Mouse (Mus musculus) neural tube, embryonic 13.5 days (tissue): ENCODE data around the gene Etv1. TPM values are rescaled to one million over a fixed set of nuclear protein-coding genes. Genes with fewer than 3 reads are reported as not detected.
"Not testable (repeated sequence)": the region's sequence is repeated elsewhere in the genome, so short reads cannot be mapped to it uniquely, and the experiment has no call there.

Experiments
- ATAC-seq: fragments of 200-750 bp; cut with Nextera tagmentation; 2 replicates; pipeline ENCODE4 v1.8.0; 2017; ENCODE audit warnings: low read depth, mild to moderate bottlenecking, moderate TSS enrichment, moderate library complexity
- H3K27ac ChIP-seq: fragments of 300-500 bp; sonication (generic); replicated peaks from 2 replicates; pipeline ENCODE4 v1.5.1; 2015; ENCODE audit warnings: moderate library complexity, mild to moderate bottlenecking, inconsistent platforms
- H3K27me3 ChIP-seq: fragments of 300-500 bp; sonication (generic); 2 replicates; pipeline ENCODE4 v1.6.1; 2015; ENCODE audit warnings: mild to moderate bottlenecking, inconsistent platforms
- H3K36me3 ChIP-seq: fragments of 300-500 bp; sonication (generic); 2 replicates; pipeline ENCODE4 v1.6.1; 2015; ENCODE audit warnings: mild to moderate bottlenecking, inconsistent platforms
- H3K4me1 ChIP-seq: fragments of 300-500 bp; sonication (generic); replicated peaks from 2 replicates; pipeline ENCODE4 v1.6.1; 2015; ENCODE audit warnings: inconsistent platforms
- H3K4me2 ChIP-seq: fragments of 300-500 bp; sonication (generic); 2 replicates; pipeline ENCODE4 v1.6.1; 2015; ENCODE audit warnings: inconsistent platforms, mild to moderate bottlenecking, moderate library complexity
- H3K4me3 ChIP-seq: fragments of 300-500 bp; sonication (generic); 2 replicates; pipeline ENCODE4 v1.5.1; 2015; ENCODE audit warnings: mild to moderate bottlenecking, inconsistent platforms
- H3K9ac ChIP-seq: fragments of 300-500 bp; sonication (generic); 2 replicates; pipeline ENCODE4 v1.6.1; 2015; ENCODE audit warnings: moderate library complexity, mild to moderate bottlenecking, inconsistent platforms
- H3K9me3 ChIP-seq: fragments of 300-500 bp; sonication (generic); 2 replicates; pipeline ENCODE4 v1.6.1; 2016; ENCODE audit warnings: inconsistent platforms
- WGBS: fragments of 180-500 bp; shearing (Covaris S2); methylation state at CpG from one replicate; pipeline ENCODE4 v1.1.7; 2015; 5-methylcytosine and 5-hydroxymethylcytosine counted together
- polyA plus RNA-seq: library from polyadenylated mRNA; unstranded; fragments of >200 nt; fragmentation: Nextera tagmentation; extraction: Ambion mirVana; gene quantifications from 2 replicates; pipeline ENCODE4 v1.2.1, GENCODE M21; 2015

The Etv1 gene
- polyA plus RNA-seq, 1 experiment from 2014 or later, result 33.9 TPM

- no peak overlapping the region for H3K4me3 ChIP-seq
- 71% methylated on average over 10 of the region's 10 CpGs for WGBS
- peak; percentile 43; the same call in 1 of the 2 replicates for ATAC-seq
Observed at GRCm38 (mm10) chr12:38824405-38824804, 45.2 kb downstream of the Etv1 start.

GRCm38 (mm10) chr12:38832981-38833380, 53.8 kb downstream of the Etv1 start:
- WGBS, result 89% methylated on average over 10 of the region's 10 CpGs
- Histone ChIP-seq H3K9me3 (no peaks in the 10 kb centered on the region), H3K36me3 (no peaks in the 10 kb centered on the region), H3K4me2 (no peak overlapping the region), H3K4me1 (no peaks in the 10 kb centered on the region), H3K27ac (no peak overlapping the region), H3K27me3 (no peaks in the 10 kb centered on the region), H3K4me3 (no peak overlapping the region), H3K9ac (no peak overlapping the region)
- no peak for ATAC-seq

More at GRCm38 (mm10) chr12:38824405-38824804, 45.2 kb downstream of the Etv1 start:
- H3K9ac ChIP-seq, result no peak overlapping the region
- H3K27me3 ChIP-seq, result no peaks in the 10 kb centered on the region
- no peak overlapping the region for H3K4me2 ChIP-seq
- no peaks in the 10 kb centered on the region for H3K9me3 ChIP-seq
- H3K36me3 ChIP-seq, result no peaks in the 10 kb centered on the region
- no peak overlapping the region for H3K27ac ChIP-seq
- H3K4me1 ChIP-seq, result no peaks in the 10 kb centered on the region

- ATAC-seq, result no peak
- Histone ChIP-seq H3K4me2 (no peak overlapping the region), H3K9ac (no peak overlapping the region), H3K27me3 (no peaks in the 10 kb centered on the region), H3K4me1 (no peaks in the 10 kb centered on the region), H3K4me3 (no peak overlapping the region), H3K27ac (no peak overlapping the region), H3K36me3 (no peaks in the 10 kb centered on the region), H3K9me3 (no peaks in the 10 kb centered on the region)
- WGBS, result 86% methylated on average over 4 of the region's 4 CpGs
Observed at GRCm38 (mm10) chr12:38834581-38834980, 55.4 kb downstream of the Etv1 start.

- ATAC-seq, H3K4me3 ChIP-seq, H3K27ac ChIP-seq, H3K9ac ChIP-seq, H3K36me3 ChIP-seq, H3K9me3 ChIP-seq, H3K4me2 ChIP-seq, H3K4me1 ChIP-seq, H3K27me3 ChIP-seq: not testable (repeated sequence)
- WGBS, result 94% methylated on average over 8 of the region's 8 CpGs
Observed at GRCm38 (mm10) chr12:38834986-38835385, 55.8 kb downstream of the Etv1 start.

- ATAC-seq, result peak; percentile 89
- Histone ChIP-seq H3K4me2 (no peak overlapping the region), H3K36me3 (no peaks in the 10 kb centered on the region), H3K27me3 (no peaks in the 10 kb centered on the region), H3K9ac (no peak overlapping the region), H3K4me3 (no peak overlapping the region), H3K4me1 (peaks cover 10% of the 10 kb centered on the region), H3K27ac (no peak overlapping the region), H3K9me3 (no peaks in the 10 kb centered on the region)
- 0% methylated on average over 1 of the region's 1 CpGs for WGBS
Observed at GRCm38 (mm10) chr12:38843801-38844295, 64.7 kb downstream of the Etv1 start.

GRCm38 (mm10) chr12:38847500-38848261, 68.5 kb downstream of the Etv1 start:
- no peak overlapping the region for H3K27ac ChIP-seq
- no peak for ATAC-seq
- H3K4me3 ChIP-seq, result no peak overlapping the region
- H3K4me1 ChIP-seq, result peaks cover 10% of the 10 kb centered on the region
- H3K9ac ChIP-seq, result no peak overlapping the region
- no peaks in the 10 kb centered on the region for H3K36me3 ChIP-seq
- H3K9me3 ChIP-seq, result no peaks in the 10 kb centered on the region
- 72% methylated on average over 6 of the region's 6 CpGs for WGBS
- no peak overlapping the region for H3K4me2 ChIP-seq
- no peaks in the 10 kb centered on the region for H3K27me3 ChIP-seq

GRCm38 (mm10) chr12:38849994-38850393, 70.8 kb downstream of the Etv1 start:
- 0 out of 2 replicates have a peak, but pooled peaks cover 4% of the 10 kb centered on the region for H3K4me1 ChIP-seq
- H3K4me3 ChIP-seq, result no peak overlapping the region
- no peak overlapping the region for H3K9ac ChIP-seq
- H3K36me3 ChIP-seq, result no peaks in the 10 kb centered on the region
- no peaks in the 10 kb centered on the region for H3K9me3 ChIP-seq
- H3K27me3 ChIP-seq, result no peaks in the 10 kb centered on the region
- 63% methylated on average over 5 of the region's 5 CpGs for WGBS
- no peak overlapping the region for H3K4me2 ChIP-seq
- H3K27ac ChIP-seq, result no peak overlapping the region
- no peak for ATAC-seq

- Histone ChIP-seq H3K9me3 (no peaks in the 10 kb centered on the region), H3K27me3 (no peaks in the 10 kb centered on the region), H3K27ac (no peak overlapping the region), H3K4me1 (0 out of 2 replicates have a peak, but pooled peaks cover 4% of the 10 kb centered on the region), H3K36me3 (no peaks in the 10 kb centered on the region), H3K4me3 (no peak overlapping the region), H3K4me2 (no peak overlapping the region), H3K9ac (no peak overlapping the region)
- ATAC-seq, result no peak
- 32% methylated on average over 5 of the region's 5 CpGs for WGBS
Observed at GRCm38 (mm10) chr12:38854274-38854673, 75.1 kb downstream of the Etv1 start.

GRCm38 (mm10) chr12:38854751-38855150, 75.6 kb downstream of the Etv1 start:
- Histone ChIP-seq H3K4me3 (no peak overlapping the region), H3K27me3 (no peaks in the 10 kb centered on the region), H3K4me2 (no peak overlapping the region), H3K9ac (no peak overlapping the region), H3K4me1 (0 out of 2 replicates have a peak, but pooled peaks cover 4% of the 10 kb centered on the region), H3K27ac (no peak overlapping the region), H3K36me3 (no peaks in the 10 kb centered on the region), H3K9me3 (no peaks in the 10 kb centered on the region)
- ATAC-seq, result no peak
- WGBS, result 78% methylated on average over 6 of the region's 6 CpGs

- Histone ChIP-seq H3K36me3 (no peaks in the 10 kb centered on the region), H3K4me3 (no peak overlapping the region), H3K9ac (no peak overlapping the region), H3K9me3 (no peaks in the 10 kb centered on the region), H3K4me1 (no peaks in the 10 kb centered on the region), H3K27me3 (no peaks in the 10 kb centered on the region), H3K27ac (no peak overlapping the region), H3K4me2 (no peak overlapping the region)
- ATAC-seq, result no peak
- WGBS, result 92% methylated on average over 4 of the region's 4 CpGs
Observed at GRCm38 (mm10) chr12:38859675-38860074, 80.5 kb downstream of the Etv1 start.

GRCm38 (mm10) chr12:38860168-38861115, 81.3 kb downstream of the Etv1 start:
- no peaks in the 10 kb centered on the region for H3K27me3 ChIP-seq
- no peak overlapping the region for H3K4me3 ChIP-seq
- H3K4me2 ChIP-seq, result no peak overlapping the region
- no peaks in the 10 kb centered on the region for H3K4me1 ChIP-seq
- H3K9ac ChIP-seq, result no peak overlapping the region
- H3K27ac ChIP-seq, result no peak overlapping the region
- WGBS, result 64% methylated on average over 7 of the region's 7 CpGs
- no peak for ATAC-seq
- H3K9me3 ChIP-seq, result no peaks in the 10 kb centered on the region
- no peaks in the 10 kb centered on the region for H3K36me3 ChIP-seq

GRCm38 (mm10) chr12:38863395-38863794, 84.2 kb downstream of the Etv1 start:
- Histone ChIP-seq H3K4me1 (no peaks in the 10 kb centered on the region), H3K27me3 (no peaks in the 10 kb centered on the region), H3K36me3 (no peaks in the 10 kb centered on the region), H3K27ac (no peak overlapping the region), H3K9me3 (no peaks in the 10 kb centered on the region), H3K4me3 (no peak overlapping the region), H3K4me2 (no peak overlapping the region), H3K9ac (no peak overlapping the region)
- 87% methylated on average over 4 of the region's 4 CpGs for WGBS
- no peak for ATAC-seq
